Comparison of ENCODE assay signal across 8 mouse cellular contexts in the genomic region with DNA sequence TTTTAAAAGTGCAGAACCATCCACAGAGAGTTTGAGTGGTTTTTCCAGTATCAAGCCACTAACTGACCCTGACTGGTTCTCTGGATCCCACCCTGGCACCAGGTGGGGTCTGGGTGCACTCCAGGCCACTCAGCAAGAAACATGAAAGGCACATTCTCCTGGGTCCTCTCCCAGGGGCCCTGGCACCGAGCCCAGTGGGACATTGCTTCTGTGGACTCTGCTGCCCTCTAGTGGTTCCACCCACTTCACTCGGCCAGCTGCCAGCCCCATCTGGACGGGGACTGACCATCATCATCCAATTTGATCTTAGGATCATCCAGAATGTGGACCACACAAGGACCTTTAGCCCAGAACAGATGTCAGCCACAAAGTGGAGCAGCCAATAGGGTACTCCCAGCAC. TPM values are rescaled to one million over a fixed set of nuclear protein-coding genes. Genes with fewer than 3 reads are reported as not detected.
DNase-seq lines count a peak whose midpoint lies in the region; ATAC-seq and TF ChIP-seq lines count a peak whose summit lies in the region.

No protein-coding gene starts in this region.

- peak; percentile 80 for TF ChIP-seq CTCF in E14TG2a.4 (conservative IDR thresholded peaks at IDR 0.05; ENCODE audit: low read length)
- peak; percentile 96 for TF ChIP-seq CTCF in kidney, postnatal 0 days (IDR thresholded peaks at IDR 0.05; ENCODE audit: low read depth)

- H3K36me3 ChIP-seq in E14TG2a.4 (ENCODE audit: insufficient read depth, low read length), result no peaks in the 10 kb centered on the region
- no peaks in the 10 kb centered on the region for H3K36me3 ChIP-seq in kidney, postnatal 0 days (ENCODE audit: insufficient read depth, low read length)
- H3K36me3 ChIP-seq in lung, embryonic 15.5 days, result no peaks in the 10 kb centered on the region

- ATAC-seq in kidney, postnatal 0 days (replicated peaks; ENCODE audit: low FRiP score, low read depth), result no peak
- ATAC-seq in lung, embryonic 15.5 days (ENCODE audit: borderline replicate concordance, extremely low read depth, low FRiP score, low TSS enrichment), result 0 out of 2 replicates have a peak, but pooled peaks have one; percentile 31
- no peak for ATAC-seq in inflammation-experienced regulatory T-cells, adult 6 months

- H3K27me3 ChIP-seq in E14TG2a.4 (ENCODE audit: insufficient read depth, low read length), result peaks cover 27% of the 10 kb centered on the region
- no peaks in the 10 kb centered on the region for H3K27me3 ChIP-seq in kidney, postnatal 0 days (ENCODE audit: insufficient read depth, low read length)
- H3K27me3 ChIP-seq in lung, embryonic 15.5 days, result peaks cover 16% of the 10 kb centered on the region

- H3K4me3 ChIP-seq in E14TG2a.4 (replicated peaks; ENCODE audit: low read length), result no peak overlapping the region
- H3K4me3 ChIP-seq in kidney, postnatal 0 days (replicated peaks; ENCODE audit: low read depth, low read length), result no peak overlapping the region
- H3K4me3 ChIP-seq in lung, embryonic 15.5 days, result no peak overlapping the region

- DNase-seq in 3134 (ENCODE audit: extremely low read depth, insufficient read length, low spot score), result peak; percentile 54
- peak; percentile 74 for DNase-seq in cerebellum, adult 8-10 months
- peak; percentile 80 for DNase-seq in gastrocnemius, adult 18-20 months (ENCODE audit: low spot score)
- DNase-seq in kidney, postnatal 0 days (ENCODE audit: low spot score), result peak; percentile 81
- DNase-seq in right cerebral cortex, adult 18-20 months, result peak; percentile 66

- H3K4me2 ChIP-seq in kidney, postnatal 0 days (ENCODE audit: low read length), result no peak overlapping the region
- H3K4me2 ChIP-seq in lung, embryonic 15.5 days, result no peak overlapping the region

- no peaks in the 10 kb centered on the region for H3K9me3 ChIP-seq in E14TG2a.4 (ENCODE audit: low read length)
- no peaks in the 10 kb centered on the region for H3K9me3 ChIP-seq in kidney, postnatal 0 days (replicated peaks; ENCODE audit: low read length)
- no peaks in the 10 kb centered on the region for H3K9me3 ChIP-seq in lung, embryonic 15.5 days

- no peak overlapping the region for H3K9ac ChIP-seq in kidney, postnatal 0 days (ENCODE audit: low read depth, low read length)
- H3K9ac ChIP-seq in lung, embryonic 15.5 days, result no peak overlapping the region

- no peak overlapping the region for H3K27ac ChIP-seq in kidney, postnatal 0 days
- no peak overlapping the region for H3K27ac ChIP-seq in lung, embryonic 15.5 days

- WGBS in kidney, postnatal 0 days, result 0% methylated on average over 3 of the region's 3 CpGs
- 0% methylated on average over 3 of the region's 3 CpGs for WGBS in lung, embryonic 15.5 days

- H3K4me1 ChIP-seq in E14TG2a.4 (replicated peaks; ENCODE audit: low read depth, low read length), result no peaks in the 10 kb centered on the region
- no peaks in the 10 kb centered on the region for H3K4me1 ChIP-seq in kidney, postnatal 0 days (replicated peaks; ENCODE audit: insufficient read depth, low read length)
- no peaks in the 10 kb centered on the region for H3K4me1 ChIP-seq in lung, embryonic 15.5 days

RNA-seq across cellular contexts. Expression of gene Rapgef1, which starts 15.6 kb away (rescaled TPM):
- 100 to 1,000 TPM; 137 to 155 TPM for total RNA-seq in gastrocnemius, adult 18-20 months (2021)
- 10.4 and 12.0 TPM in 2 replicates for polyA plus RNA-seq in kidney, postnatal 0 days (2015; fragmentation: Nextera tagmentation; extraction: Ambion mirVana)
- 14.2 and 15.0 TPM in 2 replicates for polyA plus RNA-seq in lung, embryonic 15.5 days (2015; fragmentation: Nextera tagmentation; extraction: Ambion mirVana)
- 10 to 100 TPM; 26.4 to 37.9 (median 29.7) TPM for polyA plus RNA-seq in inflammation-experienced regulatory T-cells, adult 6 months (2017; shearing (Covaris generic))
